Mouse (Mus musculus): ENCODE results near the gene St14.

GRCm38 (mm10) chr9:31118520-31119298, 12.9 kb downstream of the St14 start:
- no peak for TF ChIP-seq POLR2A (IDR thresholded peaks at IDR 0.05; ENCODE audit: borderline replicate concordance, insufficient read depth, low read length)
- TF ChIP-seq CTCF (IDR thresholded peaks at IDR 0.05; ENCODE audit: borderline replicate concordance, insufficient read depth, low read depth, low read length): no peak
